Mouse (Mus musculus): ENCODE data around the gene Trmt1. TPM values are rescaled to one million over a fixed set of nuclear protein-coding genes. Genes with fewer than 3 reads are reported as not detected.
A peak's percentile ranks its signal among the peaks of the same experiment; 100 is the strongest.

Trmt1 gene
- total RNA-seq (2021): 100 to 1,000 TPM in 1 of 2 experiments, 10 to 100 TPM in 1; 84.5 to 124 TPM

DNA sequence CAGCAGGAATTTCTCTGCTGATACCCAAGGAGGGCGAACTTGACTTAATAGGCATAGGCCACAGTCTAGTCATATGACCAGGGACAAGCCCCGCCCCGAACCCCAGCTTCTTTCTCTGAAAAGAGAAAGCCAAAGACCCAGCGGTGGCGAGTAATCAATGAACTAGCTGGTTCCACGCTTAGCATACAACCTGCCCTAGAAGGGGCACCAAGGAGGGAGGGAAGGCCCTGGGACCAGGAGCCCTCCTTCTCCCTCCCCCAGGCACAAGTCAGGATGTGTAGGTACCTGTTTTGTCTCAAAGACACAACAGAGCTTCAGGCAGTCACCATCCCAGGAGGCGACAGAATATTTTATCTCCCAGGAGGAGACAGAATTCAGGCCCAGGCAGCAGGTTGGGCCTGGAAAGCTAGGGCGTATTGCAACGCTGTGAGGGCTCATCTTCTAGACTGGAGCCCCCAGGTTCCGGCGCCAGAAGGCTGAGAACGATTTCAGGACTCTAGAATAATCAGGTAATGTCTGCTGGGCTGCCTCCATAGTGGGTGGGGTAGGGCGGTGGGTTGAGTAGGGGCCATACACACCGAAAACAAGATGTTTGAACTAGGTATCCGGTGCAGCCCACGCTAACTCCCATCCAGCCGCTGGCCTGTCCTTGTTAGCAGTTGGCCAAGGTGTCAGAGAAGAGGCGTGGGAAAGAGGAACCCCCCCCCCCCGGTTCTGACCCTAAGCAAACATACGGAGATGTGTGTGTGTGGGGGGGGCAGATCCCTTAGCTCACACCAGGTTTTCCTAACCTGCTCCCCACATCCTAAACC is at the start of gene Trmt1:
Gene Trmt1, plus strand, starts transcription at position 117 of the 812 bp plus-strand sequence.
- peak in 1 of 2 experiments; percentile 29 for DNase-seq (ENCODE audit: low spot score in 2 of 2)
- intact Hi-C loops (cut with DNase I): loop anchor here (1.0 kb wide), 1 partner anchor 21 kb away; no protein-coding TSS in a partner anchor

DNA sequence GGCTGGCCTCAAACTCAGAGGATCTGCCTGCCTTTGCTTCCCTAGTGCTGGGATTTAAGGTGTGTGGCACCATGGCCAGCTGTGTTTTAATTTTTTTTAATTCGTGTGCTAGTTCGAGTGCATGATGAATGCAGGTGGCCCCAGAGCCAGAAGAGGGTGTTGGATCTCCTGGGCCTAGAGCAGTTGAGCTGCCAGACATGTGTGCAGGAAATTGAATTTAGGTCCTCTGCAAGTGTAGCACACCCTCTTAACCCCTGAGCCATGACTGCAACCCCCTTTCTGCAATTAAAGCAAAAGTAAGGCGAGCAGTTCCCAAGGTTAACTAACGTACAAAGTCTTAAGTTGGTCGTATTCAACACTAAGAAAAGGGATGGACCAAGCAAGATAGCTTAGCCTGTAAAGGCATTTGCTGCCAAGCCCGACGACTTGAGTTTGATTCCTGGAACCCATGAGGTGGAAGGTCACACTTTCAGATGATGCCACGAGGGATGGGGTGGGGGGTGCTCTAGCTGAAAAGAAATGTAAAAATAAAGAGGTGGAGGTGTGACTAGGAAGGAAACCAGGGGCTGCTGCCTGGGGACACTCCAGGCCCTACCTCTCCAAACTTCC is 48.1 kb upstream of the Trmt1 start:
- intact Hi-C loops (cut with DNase I): no loop called here
- DNase-seq (ENCODE audit: low spot score in 2 of 2): no peak

DNA sequence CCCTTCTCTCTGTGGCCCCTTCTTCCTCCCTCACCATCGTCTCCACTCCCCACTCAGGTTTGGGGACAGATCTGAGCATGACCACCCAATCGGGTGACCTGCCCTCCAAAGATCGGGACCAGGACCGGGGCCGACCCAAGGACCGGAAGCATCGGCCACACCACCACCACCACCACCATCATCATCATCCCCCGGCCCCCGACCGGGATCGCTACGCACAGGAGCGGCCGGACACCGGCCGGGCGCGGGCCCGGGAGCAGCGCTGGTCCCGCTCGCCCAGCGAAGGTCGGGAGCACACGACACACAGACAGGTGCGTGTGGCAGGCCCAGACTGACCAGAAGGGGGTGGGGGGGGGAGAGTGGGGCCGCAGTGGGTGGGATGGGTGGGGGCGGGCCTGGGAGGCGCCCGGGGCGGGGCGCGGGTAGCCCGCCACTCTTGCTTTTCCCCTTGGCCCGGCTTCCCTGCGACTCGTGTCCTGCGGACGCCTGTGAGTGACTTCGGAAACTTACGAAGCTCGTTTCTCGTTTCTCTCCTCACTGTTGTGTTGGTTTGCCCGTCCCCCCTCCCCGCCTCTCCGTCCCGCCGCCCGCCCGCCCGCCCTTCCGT is 47.4 kb upstream of the Trmt1 start:
- intact Hi-C loops (cut with DNase I): loop anchor here (1.0 kb wide), 1 partner anchor 24 kb away; the partner anchor contains the start of gene Ier2
- no peak for DNase-seq (ENCODE audit: low spot score in 2 of 2)

DNA sequence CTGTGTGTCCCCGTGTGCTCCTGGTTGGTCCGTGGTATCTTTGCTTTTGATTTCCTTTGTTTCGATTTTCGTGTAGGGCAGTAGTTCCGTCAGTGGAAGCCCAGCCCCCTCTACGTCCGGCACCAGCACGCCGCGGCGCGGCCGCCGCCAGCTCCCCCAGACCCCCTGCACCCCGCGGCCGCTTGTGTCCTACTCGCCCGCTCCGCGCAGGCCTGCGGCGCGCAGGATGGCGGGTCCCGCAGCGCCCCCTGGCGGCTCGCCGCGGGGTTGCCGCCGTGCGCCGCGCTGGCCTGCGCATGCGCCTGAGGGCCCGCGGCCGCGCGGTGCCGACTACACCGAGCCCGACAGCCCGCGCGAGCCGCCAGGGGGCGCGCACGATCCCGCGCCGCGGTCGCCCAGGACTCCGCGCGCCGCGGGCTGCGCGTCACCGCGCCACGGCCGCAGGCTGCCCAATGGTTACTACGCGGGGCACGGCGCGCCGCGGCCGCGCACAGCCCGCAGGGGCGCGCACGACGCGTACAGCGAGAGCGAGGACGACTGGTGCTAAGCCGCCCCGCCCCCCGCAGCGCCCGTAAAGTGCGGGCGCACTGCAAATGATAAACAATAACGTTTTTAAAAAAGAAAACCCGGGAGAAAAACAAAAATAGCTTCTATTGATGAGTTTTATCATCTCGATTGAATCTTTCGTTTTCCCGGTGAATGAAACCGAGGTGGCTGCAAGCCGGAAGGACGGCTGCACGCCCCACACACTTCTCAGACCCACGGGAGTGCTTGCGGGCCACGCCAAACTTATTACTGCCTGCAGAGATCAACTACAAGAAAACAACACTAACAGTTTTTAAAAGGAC is 46.7 kb upstream of the Trmt1 start:
- intact Hi-C loops (cut with DNase I): loop anchor here (1.0 to 5.0 kb wide), 2 partner anchors 23 to 173 kb away; partner anchors contain the start of gene Ier2
- DNase-seq (ENCODE audit: low spot score in 2 of 2): peak; percentile 92 to 96

DNA sequence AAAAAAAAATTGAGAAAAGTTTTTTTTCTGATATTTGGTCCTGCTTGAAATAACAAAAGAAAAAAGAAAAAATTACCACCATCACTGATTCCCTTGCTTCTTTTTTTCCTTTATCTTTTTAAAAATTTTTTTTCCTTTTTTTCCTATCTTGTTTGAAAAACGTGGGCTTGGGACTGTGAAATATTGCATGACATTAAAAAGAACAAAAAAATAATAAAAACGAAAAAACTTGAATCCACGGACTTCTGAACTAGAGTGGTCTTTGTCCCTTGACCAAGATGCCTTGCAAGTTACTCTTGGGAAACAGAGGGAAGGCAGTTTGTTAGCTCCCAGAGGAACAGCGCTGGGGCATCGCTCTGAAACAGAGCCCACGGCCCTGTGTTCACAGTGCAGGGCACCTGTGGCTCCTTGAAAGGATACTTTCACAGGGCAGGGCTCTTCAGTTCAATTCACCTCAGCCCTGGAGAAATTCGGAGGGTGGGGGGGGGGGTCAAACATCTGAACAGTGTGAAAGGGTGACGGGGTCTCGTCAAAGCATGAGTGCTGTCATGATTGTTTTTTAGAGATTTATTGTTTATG is 46.0 kb upstream of the Trmt1 start:
- DNase-seq (ENCODE audit: low spot score in 2 of 2): no peak
- intact Hi-C loops (cut with DNase I): loop anchor here (5.0 kb wide), 1 partner anchor 172 kb away; no protein-coding TSS in a partner anchor

DNA sequence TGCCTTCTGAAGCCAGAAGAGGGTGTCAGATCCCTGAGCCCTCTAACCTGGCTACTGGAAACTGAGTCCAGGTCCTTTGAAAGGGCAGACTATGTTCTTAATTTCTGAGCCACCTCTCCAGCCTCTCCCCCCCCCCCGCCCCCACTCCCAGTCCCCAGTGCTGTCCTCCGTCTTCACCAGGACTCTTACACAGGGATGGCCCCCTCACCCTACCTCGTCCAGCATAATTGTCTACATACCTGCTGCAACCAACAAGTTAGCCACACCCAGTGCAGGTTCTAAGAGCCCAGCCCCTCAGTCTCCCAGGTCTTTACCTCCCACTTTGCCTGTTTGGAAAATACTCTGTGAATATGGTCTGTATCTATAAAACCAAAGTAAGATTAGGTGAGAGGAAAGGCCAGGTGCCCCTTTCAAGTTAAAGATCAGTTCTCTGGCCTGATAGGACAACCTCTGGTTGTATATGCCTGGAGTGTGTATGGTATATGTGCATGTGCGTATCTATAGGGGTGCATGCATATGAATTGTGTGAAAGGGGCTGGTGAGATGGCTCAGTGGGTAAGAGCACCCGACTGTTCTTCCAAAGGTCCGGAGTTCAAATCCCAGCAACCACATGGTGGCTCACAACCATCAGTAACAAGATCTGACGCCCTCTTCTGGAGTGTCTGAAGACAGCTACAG is 45.4 kb upstream of the Trmt1 start:
- intact Hi-C loops (cut with DNase I): loop anchor here (5.0 kb wide), 1 partner anchor 172 kb away; no protein-coding TSS in a partner anchor
- DNase-seq (ENCODE audit: low spot score in 2 of 2): no peak

DNA sequence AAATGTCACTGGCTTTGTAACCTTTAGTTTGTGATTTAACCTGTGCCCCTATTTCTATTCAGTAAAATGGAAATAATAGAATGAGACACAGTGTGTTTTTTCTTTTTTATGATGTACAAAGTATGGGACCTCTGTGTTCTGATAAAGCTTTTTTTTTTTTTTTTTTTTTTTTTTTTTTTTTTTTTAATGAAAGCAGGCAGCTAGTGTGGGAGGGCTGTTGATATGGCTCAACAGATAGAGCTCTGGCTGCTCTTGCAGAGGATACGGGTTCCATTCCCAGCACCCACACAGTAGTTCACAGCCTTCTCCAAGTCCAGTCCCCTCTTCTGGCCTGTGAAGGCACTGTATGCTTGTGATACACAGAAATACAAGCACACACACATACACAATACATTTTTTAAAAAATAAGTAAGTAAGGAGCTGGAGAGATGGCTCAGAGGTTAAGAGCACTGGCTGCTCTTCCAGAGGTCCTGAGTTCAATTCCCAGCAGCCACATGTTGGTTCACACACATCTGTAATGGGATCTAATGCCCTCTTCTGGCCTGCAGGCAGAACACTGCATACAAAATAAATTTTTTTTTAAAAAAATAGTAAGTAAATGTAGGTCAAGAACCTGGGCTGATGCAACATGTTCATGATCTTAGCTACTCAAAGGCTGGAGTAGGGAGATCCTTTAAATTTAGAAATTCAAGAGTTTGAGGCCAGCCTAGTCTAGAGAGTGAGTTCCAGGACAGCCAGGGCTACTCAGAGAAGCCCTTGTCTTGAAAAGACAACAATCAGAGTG is 44.3 kb upstream of the Trmt1 start:
- no peak for DNase-seq (ENCODE audit: low spot score in 2 of 2)
- intact Hi-C loops (cut with DNase I): loop anchor here (5.0 kb wide), 1 partner anchor 171 kb away; no protein-coding TSS in a partner anchor

DNA sequence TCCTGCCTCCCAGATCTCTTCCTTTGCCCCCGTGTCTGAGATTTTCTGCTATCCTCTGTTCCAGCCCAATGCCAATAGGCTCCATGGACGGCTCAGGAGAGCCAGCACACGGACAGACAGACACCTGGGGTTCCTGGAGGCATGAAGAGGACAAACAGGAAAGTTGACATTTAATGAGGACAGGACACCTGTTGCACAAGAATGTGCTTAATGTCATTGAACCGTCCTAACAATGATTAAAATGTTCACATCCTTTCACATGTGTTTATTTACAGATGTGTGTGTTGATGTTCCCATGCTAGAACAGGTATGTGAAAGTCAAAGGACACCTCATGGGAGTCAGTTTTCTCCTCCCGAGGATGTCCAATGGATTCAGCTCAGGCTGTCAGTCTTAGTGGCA is 43.1 kb upstream of the Trmt1 start:
- DNase-seq (ENCODE audit: low spot score in 2 of 2): no peak
- intact Hi-C loops (cut with DNase I): loop anchor here (5.0 kb wide), 1 partner anchor 169 kb away; no protein-coding TSS in a partner anchor

DNA sequence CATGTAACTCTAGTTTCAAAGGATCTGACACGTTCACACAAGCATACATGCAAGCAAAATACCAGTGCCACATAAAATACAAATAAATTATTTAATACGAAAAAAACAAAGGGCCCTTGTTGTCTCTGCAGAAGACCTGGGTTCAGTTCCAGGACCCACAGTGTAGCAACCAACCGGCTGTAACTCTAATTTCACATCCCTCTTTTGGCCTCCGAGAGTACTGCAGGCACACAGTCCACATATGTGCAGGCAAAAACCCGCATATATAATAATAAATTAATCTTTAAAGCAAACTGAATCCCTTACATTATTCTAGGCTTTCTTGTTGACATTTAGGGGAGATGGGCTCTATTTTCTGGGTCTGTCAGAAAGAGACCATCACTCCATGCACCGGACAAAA is 39.3 kb upstream of the Trmt1 start:
- intact Hi-C loops (cut with DNase I): no loop called here
- DNase-seq (ENCODE audit: low spot score in 2 of 2): no peak

DNA sequence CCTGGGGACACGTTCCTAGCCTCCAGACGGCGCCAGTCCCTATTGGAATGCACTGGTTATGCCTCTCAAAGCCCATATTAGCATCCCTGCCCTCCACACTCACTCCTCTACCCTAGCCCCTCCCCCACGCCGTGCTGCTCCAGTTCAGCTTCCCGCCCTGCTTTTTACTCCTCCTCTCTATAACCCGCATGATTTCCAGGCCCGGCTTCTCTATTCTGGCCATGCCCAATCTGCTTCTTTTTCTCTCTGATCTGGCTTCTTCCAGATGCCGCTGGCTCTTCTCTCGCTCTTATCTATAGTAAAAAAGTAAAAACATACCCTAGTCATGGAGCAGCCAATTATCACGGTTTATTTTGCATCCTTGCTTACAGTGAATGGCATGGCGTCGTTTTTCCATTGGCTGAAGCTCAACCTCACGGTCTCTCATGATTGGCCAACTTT is 38.6 kb upstream of the Trmt1 start:
- DNase-seq (ENCODE audit: low spot score in 2 of 2): no peak
- intact Hi-C loops (cut with DNase I): no loop called here

DNA sequence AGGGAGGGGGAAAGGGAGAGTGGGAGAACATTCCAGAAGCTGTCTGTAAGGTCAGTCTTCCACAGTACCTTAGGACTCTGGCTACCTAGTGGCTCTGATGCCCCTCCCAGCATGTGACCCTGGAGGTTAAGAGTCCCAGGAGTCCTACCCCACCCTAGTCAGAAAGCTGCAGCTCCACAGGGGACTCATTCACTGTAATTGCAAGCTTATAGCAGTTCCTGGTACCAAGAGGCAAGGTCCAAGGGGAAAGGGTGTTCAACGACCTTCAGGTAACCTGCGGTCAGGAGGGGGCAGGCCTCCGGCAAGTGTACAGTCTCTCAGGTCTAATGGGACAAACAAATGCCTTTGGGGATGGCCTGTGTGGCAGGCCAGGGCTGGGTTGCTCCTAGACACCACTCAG is 35.9 kb upstream of the Trmt1 start:
- DNase-seq (ENCODE audit: low spot score in 2 of 2): no peak
- intact Hi-C loops (cut with DNase I): no loop called here

DNA sequence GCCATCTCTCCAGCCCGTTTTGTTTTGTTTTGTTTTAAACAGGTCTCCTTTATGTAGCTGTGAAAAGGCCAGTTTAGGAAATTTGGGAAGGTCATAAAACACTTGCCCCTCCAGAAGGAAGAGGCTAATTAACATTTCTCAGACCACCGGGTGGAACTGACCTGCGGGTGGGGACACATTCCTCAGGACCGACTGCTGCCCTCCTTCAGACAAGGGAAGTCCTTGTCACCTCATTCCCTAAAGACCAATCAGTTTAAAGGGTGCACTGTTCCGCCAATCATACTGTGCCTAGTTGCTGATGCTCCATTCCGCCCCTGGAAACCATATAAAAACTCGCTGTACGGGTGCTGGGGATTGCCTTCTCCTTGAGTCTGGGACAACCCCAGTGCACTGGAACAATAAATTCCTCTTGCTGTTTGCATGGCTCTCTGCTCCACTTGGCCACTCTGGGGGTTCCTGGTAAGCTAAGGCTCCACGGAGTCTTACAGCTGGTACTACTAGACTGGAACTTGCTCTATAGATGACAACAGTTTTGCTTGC is 32.9 kb upstream of the Trmt1 start:
- intact Hi-C loops (cut with DNase I): no loop called here

DNA sequence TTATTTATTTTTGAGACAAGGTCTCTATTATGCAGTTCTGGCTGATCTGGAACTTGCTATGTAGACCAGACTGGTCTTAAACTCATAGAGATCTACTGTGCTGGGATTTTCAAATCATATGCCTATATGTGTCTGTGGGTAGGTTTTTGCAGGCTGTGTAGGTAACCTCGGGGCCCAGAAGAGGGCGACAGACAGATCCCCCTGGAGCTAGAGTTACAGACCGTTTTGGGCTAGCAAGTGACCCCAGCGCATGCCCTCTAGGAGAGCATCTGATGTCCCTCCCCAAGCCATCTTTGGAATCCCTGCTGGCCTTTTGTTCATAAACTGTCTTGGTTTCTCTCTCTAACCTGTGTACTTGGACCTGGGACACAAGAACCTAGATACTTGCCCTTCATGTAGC is 31.5 kb upstream of the Trmt1 start:
- intact Hi-C loops (cut with DNase I): no loop called here
- no peak for DNase-seq (ENCODE audit: low spot score in 2 of 2)

More for the DNA sequence above, 32.9 kb upstream of the Trmt1 start:
- no peak for DNase-seq (ENCODE audit: low spot score in 2 of 2)

DNA sequence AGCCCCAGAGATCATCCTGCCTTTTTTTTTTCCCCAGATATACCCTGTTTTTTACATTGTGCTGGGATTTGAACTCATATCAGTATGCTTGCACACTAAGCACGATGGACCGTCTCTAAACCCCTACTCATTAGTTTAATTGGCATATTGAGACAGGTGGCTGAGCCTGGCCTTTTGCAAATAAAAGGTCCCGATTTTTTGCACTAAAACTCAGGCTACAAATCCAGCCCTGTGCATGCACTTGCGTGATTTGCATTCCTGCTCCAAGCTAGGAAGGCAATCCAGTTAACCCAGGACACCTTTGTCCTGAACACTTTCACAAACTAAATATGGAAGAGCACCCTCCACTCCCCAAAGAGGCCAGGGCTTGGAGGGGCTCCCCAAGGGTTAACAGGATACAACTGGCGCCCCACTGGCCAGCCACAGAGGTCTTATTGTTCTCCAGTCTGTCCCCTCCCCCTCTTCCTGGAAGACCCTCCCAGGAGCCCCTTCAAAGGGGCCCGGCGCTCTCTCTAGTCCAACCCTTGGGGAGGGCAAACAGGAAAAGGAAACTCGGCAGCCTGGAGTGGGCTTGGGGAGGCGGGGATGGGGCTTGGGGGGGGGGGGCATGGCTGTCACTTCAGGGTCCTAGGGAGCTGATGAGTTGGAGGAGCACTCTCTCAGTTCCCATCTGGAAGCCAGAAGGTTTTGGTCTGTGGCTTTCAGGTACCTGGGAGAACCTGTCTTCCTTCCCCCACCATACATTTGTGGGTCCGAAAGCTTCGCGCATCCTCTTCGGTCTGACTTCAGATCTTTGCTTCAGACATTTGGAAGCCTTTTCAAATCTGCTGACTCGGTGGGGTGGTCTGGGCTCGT is 30.5 kb upstream of the Trmt1 start:
- intact Hi-C loops (cut with DNase I): no loop called here
- DNase-seq (ENCODE audit: low spot score in 2 of 2): no peak

DNA sequence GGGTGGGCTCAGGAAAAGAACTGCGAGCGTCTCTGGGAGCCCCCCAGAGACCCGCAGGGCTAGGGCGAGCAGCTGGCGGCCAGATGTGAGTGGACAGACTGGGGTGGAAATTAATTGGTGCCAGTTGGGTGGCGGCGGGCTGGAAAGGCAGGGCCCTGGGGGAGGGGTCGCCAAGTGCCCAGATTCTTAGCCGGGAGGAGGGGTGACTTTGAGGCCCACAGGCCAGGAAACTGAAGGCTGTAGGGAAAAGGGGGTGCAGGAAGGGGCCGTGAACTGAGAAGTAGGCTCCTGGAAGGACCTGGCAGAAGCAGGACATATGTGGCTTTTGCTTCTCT is 29.9 kb upstream of the Trmt1 start:
- DNase-seq (ENCODE audit: low spot score in 2 of 2): no peak
- intact Hi-C loops (cut with DNase I): no loop called here

DNA sequence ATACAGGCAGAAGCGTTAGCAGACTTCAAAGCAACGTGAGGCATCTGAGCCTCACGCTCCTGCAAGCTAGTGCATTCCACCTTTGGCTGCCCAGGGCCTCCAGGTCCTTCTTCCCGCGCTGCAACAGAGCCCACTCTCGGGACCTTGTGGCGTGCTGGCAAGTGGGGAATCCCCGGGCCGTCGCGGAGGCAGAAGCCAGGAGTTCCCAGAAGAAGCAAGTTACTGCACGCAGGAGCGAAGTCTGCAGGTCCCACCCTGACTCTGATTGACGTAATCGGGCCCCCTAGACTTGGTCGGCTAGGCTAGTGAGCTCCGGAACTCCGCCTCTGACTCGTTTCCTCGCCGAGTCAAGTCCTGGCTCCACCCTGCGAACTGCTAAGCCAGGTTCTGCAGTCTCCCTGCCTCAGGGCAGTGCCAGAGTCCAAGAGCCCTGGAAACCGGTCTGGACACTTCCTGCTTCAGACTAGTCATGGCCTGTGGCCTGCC is 29.4 kb upstream of the Trmt1 start:
- DNase-seq (ENCODE audit: low spot score in 2 of 2): no peak
- intact Hi-C loops (cut with DNase I): no loop called here

DNA sequence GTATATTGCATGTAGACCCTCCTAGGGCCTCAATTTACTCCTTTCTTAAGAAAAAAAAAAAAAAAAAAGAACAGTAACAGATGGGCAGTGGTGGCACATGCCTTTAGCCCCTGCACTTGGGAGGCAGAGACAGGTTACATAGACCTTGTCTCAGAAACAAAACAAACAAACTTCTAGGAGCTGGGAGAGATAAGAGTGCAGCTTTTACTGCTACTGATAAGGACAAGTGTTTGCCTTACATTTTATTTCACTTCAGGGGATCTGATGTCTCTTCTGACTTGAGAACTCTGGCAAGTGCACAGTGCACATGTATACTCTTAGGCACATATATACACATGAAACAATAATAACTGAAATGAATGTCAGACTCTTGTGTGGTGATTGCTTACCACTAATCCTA is 28.9 kb upstream of the Trmt1 start:
- DNase-seq (ENCODE audit: low spot score in 2 of 2): no peak
- intact Hi-C loops (cut with DNase I): no loop called here
